Mouse (Mus musculus): ENCODE data around the gene Trim63. TPM values are rescaled to one million over a fixed set of nuclear protein-coding genes. Genes with fewer than 3 reads are reported as not detected.

The Trim63 gene
- polyA plus RNA-seq, 1 experiment from 2014 or later, result 0.39 TPM

GRCm38 (mm10) chr4:134355841-134356452 lies 41.0 kb downstream of the Trim63 start:
- ATAC-seq (replicated peaks; ENCODE audit: insufficient number of reproducible peaks, low FRiP score, low TSS enrichment, low read depth) (no peak), DNase-seq (ENCODE audit: low spot score) (no peak)
- WGBS, result 47% methylated on average over 16 of the region's 16 CpGs
- Histone ChIP-seq H3K27me3 (ENCODE audit: control insufficient read depth, insufficient read depth, low read length) (0 out of 2 replicates have a peak, but pooled peaks cover 2% of the 10 kb centered on the region), H3K4me3 (ENCODE audit: low read depth, low read length) (no peak overlapping the region), H3K4me1 (ENCODE audit: control insufficient read depth, insufficient read depth, low read length) (peaks cover 6% of the 10 kb centered on the region), H3K27ac (replicated peaks; ENCODE audit: low read depth, low read length) (no peak overlapping the region), H3K36me3 (replicated peaks; ENCODE audit: control insufficient read depth, insufficient read depth, low read depth, low read length) (no peaks in the 10 kb centered on the region), H3K9ac (replicated peaks; ENCODE audit: low read length) (no peak overlapping the region), H3K4me2 (ENCODE audit: low read depth, low read length) (no peak overlapping the region), H3K9me3 (replicated peaks; ENCODE audit: control insufficient read depth, low read length) (no peaks in the 10 kb centered on the region)

- 0 out of 2 replicates have a peak, but pooled peaks have one; percentile 8 for ATAC-seq (replicated peaks; ENCODE audit: insufficient number of reproducible peaks, low FRiP score, low TSS enrichment, low read depth)
- no peak overlapping the region for H3K4me3 ChIP-seq (ENCODE audit: low read depth, low read length)
- peak; percentile 84 for DNase-seq (ENCODE audit: low spot score)
- H3K27ac ChIP-seq (replicated peaks; ENCODE audit: low read depth, low read length), result no peak overlapping the region
- 22% methylated on average over 22 of the region's 22 CpGs for WGBS
- H3K9me3 ChIP-seq (replicated peaks; ENCODE audit: control insufficient read depth, low read length), result no peaks in the 10 kb centered on the region
- peaks cover 4% of the 10 kb centered on the region for H3K4me1 ChIP-seq (ENCODE audit: control insufficient read depth, insufficient read depth, low read length)
- H3K27me3 ChIP-seq (ENCODE audit: control insufficient read depth, insufficient read depth, low read length), result 0 out of 2 replicates have a peak, but pooled peaks cover 2% of the 10 kb centered on the region
- no peak overlapping the region for H3K9ac ChIP-seq (replicated peaks; ENCODE audit: low read length)
- H3K36me3 ChIP-seq (replicated peaks; ENCODE audit: control insufficient read depth, insufficient read depth, low read depth, low read length), result no peaks in the 10 kb centered on the region
- peak overlapping the region; percentile 20; the same call in 1 of the 2 replicates for H3K4me2 ChIP-seq (ENCODE audit: low read depth, low read length)
These were observed 41.9 kb downstream of the Trim63 start for GRCm38 (mm10) chr4:134356591-134357460.

GRCm38 (mm10) chr4:134357461-134357771 lies 42.5 kb downstream of the Trim63 start:
- H3K27ac ChIP-seq (replicated peaks; ENCODE audit: low read depth, low read length), result no peak overlapping the region
- H3K27me3 ChIP-seq (ENCODE audit: control insufficient read depth, insufficient read depth, low read length), result 0 out of 2 replicates have a peak, but pooled peaks cover 2% of the 10 kb centered on the region
- 43% methylated on average over 17 of the region's 17 CpGs for WGBS
- H3K4me3 ChIP-seq (ENCODE audit: low read depth, low read length), result no peak overlapping the region
- H3K4me1 ChIP-seq (ENCODE audit: control insufficient read depth, insufficient read depth, low read length), result peaks cover 3% of the 10 kb centered on the region; the same call in 1 of the 2 replicates
- DNase-seq (ENCODE audit: low spot score), result no peak
- H3K9ac ChIP-seq (replicated peaks; ENCODE audit: low read length), result no peak overlapping the region
- H3K36me3 ChIP-seq (replicated peaks; ENCODE audit: control insufficient read depth, insufficient read depth, low read depth, low read length), result no peaks in the 10 kb centered on the region
- no peak overlapping the region; the same call in 1 of the 2 replicates for H3K4me2 ChIP-seq (ENCODE audit: low read depth, low read length)
- no peak for ATAC-seq (replicated peaks; ENCODE audit: insufficient number of reproducible peaks, low FRiP score, low TSS enrichment, low read depth)
- H3K9me3 ChIP-seq (replicated peaks; ENCODE audit: control insufficient read depth, low read length), result no peaks in the 10 kb centered on the region

- H3K4me1 ChIP-seq (ENCODE audit: control insufficient read depth, insufficient read depth, low read length), result peaks cover 5% of the 10 kb centered on the region
- no peak overlapping the region for H3K9ac ChIP-seq (replicated peaks; ENCODE audit: low read length)
- no peak overlapping the region for H3K4me3 ChIP-seq (ENCODE audit: low read depth, low read length)
- H3K36me3 ChIP-seq (replicated peaks; ENCODE audit: control insufficient read depth, insufficient read depth, low read depth, low read length), result no peaks in the 10 kb centered on the region
- 0 out of 2 replicates have a peak, but pooled peaks cover 2% of the 10 kb centered on the region for H3K27me3 ChIP-seq (ENCODE audit: control insufficient read depth, insufficient read depth, low read length)
- H3K9me3 ChIP-seq (replicated peaks; ENCODE audit: control insufficient read depth, low read length), result no peaks in the 10 kb centered on the region
- H3K4me2 ChIP-seq (ENCODE audit: low read depth, low read length), result no peak overlapping the region
- WGBS, result 87% methylated on average over 6 of the region's 6 CpGs
- ATAC-seq (replicated peaks; ENCODE audit: insufficient number of reproducible peaks, low FRiP score, low TSS enrichment, low read depth) (no peak), DNase-seq (ENCODE audit: low spot score) (no peak)
- H3K27ac ChIP-seq (replicated peaks; ENCODE audit: low read depth, low read length), result no peak overlapping the region
These were observed 44.7 kb downstream of the Trim63 start for GRCm38 (mm10) chr4:134359649-134360048.

GRCm38 (mm10) chr4:134361215-134361614 lies 46.3 kb downstream of the Trim63 start:
- 35% methylated on average over 5 of the region's 5 CpGs for WGBS
- peak; percentile 44 for DNase-seq (ENCODE audit: low spot score)
- Histone ChIP-seq H3K9ac (replicated peaks; ENCODE audit: low read length) (no peak overlapping the region), H3K36me3 (replicated peaks; ENCODE audit: control insufficient read depth, insufficient read depth, low read depth, low read length) (no peaks in the 10 kb centered on the region), H3K27ac (replicated peaks; ENCODE audit: low read depth, low read length) (no peak overlapping the region), H3K4me3 (ENCODE audit: low read depth, low read length) (no peak overlapping the region), H3K4me2 (ENCODE audit: low read depth, low read length) (no peak overlapping the region), H3K9me3 (replicated peaks; ENCODE audit: control insufficient read depth, low read length) (no peaks in the 10 kb centered on the region), H3K27me3 (ENCODE audit: control insufficient read depth, insufficient read depth, low read length) (0 out of 2 replicates have a peak, but pooled peaks cover 2% of the 10 kb centered on the region), H3K4me1 (ENCODE audit: control insufficient read depth, insufficient read depth, low read length) (peaks cover 5% of the 10 kb centered on the region)
- no peak for ATAC-seq (replicated peaks; ENCODE audit: insufficient number of reproducible peaks, low FRiP score, low TSS enrichment, low read depth)

GRCm38 (mm10) chr4:134362124-134362523 lies 47.2 kb downstream of the Trim63 start:
- 62% methylated on average over 9 of the region's 9 CpGs for WGBS
- Histone ChIP-seq H3K4me2 (ENCODE audit: low read depth, low read length) (no peak overlapping the region), H3K4me1 (ENCODE audit: control insufficient read depth, insufficient read depth, low read length) (peaks cover 3% of the 10 kb centered on the region), H3K27ac (replicated peaks; ENCODE audit: low read depth, low read length) (no peak overlapping the region), H3K4me3 (ENCODE audit: low read depth, low read length) (no peak overlapping the region), H3K36me3 (replicated peaks; ENCODE audit: control insufficient read depth, insufficient read depth, low read depth, low read length) (no peaks in the 10 kb centered on the region), H3K9me3 (replicated peaks; ENCODE audit: control insufficient read depth, low read length) (no peaks in the 10 kb centered on the region), H3K27me3 (ENCODE audit: control insufficient read depth, insufficient read depth, low read length) (0 out of 2 replicates have a peak, but pooled peaks cover 2% of the 10 kb centered on the region), H3K9ac (replicated peaks; ENCODE audit: low read length) (no peak overlapping the region)
- DNase-seq (ENCODE audit: low spot score) (no peak), ATAC-seq (replicated peaks; ENCODE audit: insufficient number of reproducible peaks, low FRiP score, low TSS enrichment, low read depth) (no peak)

- Histone ChIP-seq H3K36me3 (replicated peaks; ENCODE audit: control insufficient read depth, insufficient read depth, low read depth, low read length) (no peaks in the 10 kb centered on the region), H3K9ac (replicated peaks; ENCODE audit: low read length) (no peak overlapping the region), H3K4me3 (ENCODE audit: low read depth, low read length) (no peak overlapping the region), H3K27me3 (ENCODE audit: control insufficient read depth, insufficient read depth, low read length) (no peaks in the 10 kb centered on the region), H3K4me2 (ENCODE audit: low read depth, low read length) (no peak overlapping the region), H3K27ac (replicated peaks; ENCODE audit: low read depth, low read length) (no peak overlapping the region), H3K4me1 (ENCODE audit: control insufficient read depth, insufficient read depth, low read length) (peaks cover 2% of the 10 kb centered on the region), H3K9me3 (replicated peaks; ENCODE audit: control insufficient read depth, low read length) (no peaks in the 10 kb centered on the region)
- WGBS, result 21% methylated on average over 9 of the region's 9 CpGs
- ATAC-seq (replicated peaks; ENCODE audit: insufficient number of reproducible peaks, low FRiP score, low TSS enrichment, low read depth), result no peak
- DNase-seq (ENCODE audit: low spot score), result peak; percentile 41
These were observed 47.7 kb downstream of the Trim63 start for GRCm38 (mm10) chr4:134362586-134362985.

- no peaks in the 10 kb centered on the region for H3K9me3 ChIP-seq (replicated peaks; ENCODE audit: control insufficient read depth, low read length)
- H3K27me3 ChIP-seq (ENCODE audit: control insufficient read depth, insufficient read depth, low read length), result peaks cover 4% of the 10 kb centered on the region
- H3K36me3 ChIP-seq (replicated peaks; ENCODE audit: control insufficient read depth, insufficient read depth, low read depth, low read length), result no peaks in the 10 kb centered on the region
- DNase-seq (ENCODE audit: low spot score) (no peak), ATAC-seq (replicated peaks; ENCODE audit: insufficient number of reproducible peaks, low FRiP score, low TSS enrichment, low read depth) (no peak)
- H3K4me1 ChIP-seq (ENCODE audit: control insufficient read depth, insufficient read depth, low read length), result peaks cover 2% of the 10 kb centered on the region
- H3K9ac ChIP-seq (replicated peaks; ENCODE audit: low read length), result no peak overlapping the region; the same call in 1 of the 2 replicates
- H3K27ac ChIP-seq (replicated peaks; ENCODE audit: low read depth, low read length), result no peak overlapping the region
- WGBS, result 27% methylated on average over 5 of the region's 5 CpGs
- H3K4me3 ChIP-seq (ENCODE audit: low read depth, low read length), result no peak overlapping the region
- no peak overlapping the region for H3K4me2 ChIP-seq (ENCODE audit: low read depth, low read length)
These were observed 50.4 kb downstream of the Trim63 start for GRCm38 (mm10) chr4:134365280-134365679.
